Mouse (Mus musculus) naive thymus-derived CD4-positive, alpha-beta T cell, adult 5 months (primary cell): ENCODE data around the gene Gpam. TPM values are rescaled to one million over a fixed set of nuclear protein-coding genes. Genes with fewer than 3 reads are reported as not detected.

ENCODE experiments used
- polyA plus RNA-seq: library from polyadenylated mRNA; unstranded; fragments of 100-300 nt; shearing (Covaris generic); gene quantifications from one replicate; pipeline ENCODE4 v1.2.1, GENCODE M21; 2017

The Gpam gene
- polyA plus RNA-seq: 4.5 TPM

DNA sequence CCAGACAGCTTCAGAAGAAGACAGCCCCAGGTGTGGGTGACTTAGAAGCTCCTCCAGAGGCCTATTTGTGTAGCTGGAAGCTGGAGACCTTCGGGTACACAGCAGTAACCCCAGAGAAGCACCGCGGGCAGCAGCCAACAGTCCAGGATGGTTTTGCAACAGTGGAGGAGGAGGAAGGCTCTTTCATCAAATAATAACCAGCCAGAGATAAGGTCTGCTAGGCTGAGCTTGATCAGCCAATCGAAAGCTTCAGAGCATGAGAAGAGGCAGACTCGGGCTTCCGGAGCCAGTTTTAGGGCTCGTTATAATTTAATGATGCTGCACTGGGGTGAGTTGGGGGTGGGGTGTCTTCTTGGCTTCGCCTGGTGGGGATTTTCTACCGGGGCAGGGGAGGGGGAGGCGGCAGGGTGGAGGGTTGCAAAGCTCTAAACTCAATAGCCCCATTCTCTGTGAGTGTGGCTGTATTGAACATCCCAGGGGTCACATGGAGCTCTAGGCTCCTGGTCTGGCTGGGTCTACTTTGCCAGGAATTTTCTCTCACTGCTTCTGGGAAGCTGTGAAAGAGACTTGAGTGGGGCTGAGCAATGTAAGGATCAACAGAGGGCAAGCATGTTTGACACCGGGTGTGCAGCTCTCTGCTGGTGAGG, at the start of gene Gpam:
Gpam (minus strand) TSS at position 167 of the 647 bp plus-strand sequence.

Other genes starting within 250 kb of the Gpam start
- gene Tectb, start 53.5 kb upstream of the Gpam start, polyA plus RNA-seq: not detected
- gene Gucy2g, start 114.0 kb upstream of the Gpam start, polyA plus RNA-seq: not detected
- 82.8 TPM for gene Acsl5, start 124.7 kb upstream of the Gpam start, polyA plus RNA-seq
- gene Zdhhc6, start 188.8 kb upstream of the Gpam start, polyA plus RNA-seq: 37.9 TPM
- 50.8 TPM for gene Vti1a, start 189.1 kb upstream of the Gpam start, polyA plus RNA-seq